Mouse (Mus musculus) adrenal gland, postnatal 4 days (tissue): ENCODE results near the gene Clcnkb. TPM values are rescaled to one million over a fixed set of nuclear protein-coding genes. Genes with fewer than 3 reads are reported as not detected.
A peak's percentile ranks its signal among the peaks of the same experiment; 100 is the strongest.

Experiments used
- DNase-seq, 2 experiments: peaks; one replicate each; pipeline ENCODE4 v3.0.0; 2021 to 2022; ENCODE audit warnings: low spot score in 2 of 2, mixed read lengths in 2 of 2
- total RNA-seq, 2 experiments: library from RNA; stranded (reverse); gene quantifications; 2 replicates each; pipeline ENCODE4 v1.2.3; 2021

Gene Clcnkb
- total RNA-seq, 2 experiments from 2014 or later = 1.0 to 24.8 TPM

DNA sequence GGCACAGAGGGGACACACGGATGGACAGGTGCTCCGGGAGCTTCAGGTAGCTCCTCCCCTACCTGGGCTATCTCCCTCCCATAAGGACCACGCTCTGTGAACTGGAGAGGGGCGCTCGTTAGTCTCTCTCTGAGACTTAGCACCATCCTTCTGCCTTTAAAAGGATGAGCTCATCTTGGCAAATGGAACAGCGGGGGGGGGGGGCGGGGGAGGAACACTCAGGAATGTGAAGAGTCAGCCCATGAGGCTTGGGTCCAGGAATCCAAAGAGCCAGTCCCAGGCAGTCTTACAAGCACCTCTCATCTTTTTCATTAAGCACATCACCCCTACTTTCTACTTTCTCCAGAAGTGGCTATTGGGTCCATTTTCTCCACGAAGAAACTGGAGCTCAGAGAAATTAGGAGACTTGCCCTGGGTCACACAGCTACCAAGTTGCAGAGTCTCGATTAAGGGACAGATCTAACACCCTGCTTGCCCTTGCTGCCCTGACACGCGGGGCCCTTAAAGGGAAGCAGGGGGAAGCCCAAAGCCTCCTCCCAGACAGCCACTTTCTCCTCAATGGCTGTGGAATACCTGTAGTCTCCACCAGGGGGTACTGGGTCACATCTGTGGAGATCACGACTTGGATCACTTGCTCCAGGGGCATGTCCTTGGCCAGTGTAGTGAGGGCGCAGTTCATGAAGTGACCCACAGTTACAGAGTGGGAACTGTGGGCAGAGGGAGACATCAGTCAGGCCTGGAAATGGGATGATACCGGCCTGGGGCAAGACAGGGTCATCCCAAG is 9.1 kb downstream of the Clcnkb start:
- peak in 1 of 2 experiments; percentile 31 for DNase-seq

DNA sequence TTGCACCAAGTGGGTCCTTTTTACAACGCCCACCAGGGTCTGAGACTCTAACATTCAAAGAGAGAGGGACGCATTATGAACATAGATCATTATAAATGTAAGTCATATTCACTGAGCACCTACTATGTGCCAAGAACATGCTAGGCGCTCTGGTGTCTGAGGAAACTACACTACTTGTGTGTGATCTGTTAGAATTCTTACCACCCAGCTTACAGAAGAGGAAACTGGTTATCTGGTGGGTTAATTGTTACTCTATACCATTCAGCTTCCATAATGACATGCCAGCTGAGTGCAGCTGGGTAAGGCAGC is 10.5 kb downstream of the Clcnkb start:
- no peak for DNase-seq

DNA sequence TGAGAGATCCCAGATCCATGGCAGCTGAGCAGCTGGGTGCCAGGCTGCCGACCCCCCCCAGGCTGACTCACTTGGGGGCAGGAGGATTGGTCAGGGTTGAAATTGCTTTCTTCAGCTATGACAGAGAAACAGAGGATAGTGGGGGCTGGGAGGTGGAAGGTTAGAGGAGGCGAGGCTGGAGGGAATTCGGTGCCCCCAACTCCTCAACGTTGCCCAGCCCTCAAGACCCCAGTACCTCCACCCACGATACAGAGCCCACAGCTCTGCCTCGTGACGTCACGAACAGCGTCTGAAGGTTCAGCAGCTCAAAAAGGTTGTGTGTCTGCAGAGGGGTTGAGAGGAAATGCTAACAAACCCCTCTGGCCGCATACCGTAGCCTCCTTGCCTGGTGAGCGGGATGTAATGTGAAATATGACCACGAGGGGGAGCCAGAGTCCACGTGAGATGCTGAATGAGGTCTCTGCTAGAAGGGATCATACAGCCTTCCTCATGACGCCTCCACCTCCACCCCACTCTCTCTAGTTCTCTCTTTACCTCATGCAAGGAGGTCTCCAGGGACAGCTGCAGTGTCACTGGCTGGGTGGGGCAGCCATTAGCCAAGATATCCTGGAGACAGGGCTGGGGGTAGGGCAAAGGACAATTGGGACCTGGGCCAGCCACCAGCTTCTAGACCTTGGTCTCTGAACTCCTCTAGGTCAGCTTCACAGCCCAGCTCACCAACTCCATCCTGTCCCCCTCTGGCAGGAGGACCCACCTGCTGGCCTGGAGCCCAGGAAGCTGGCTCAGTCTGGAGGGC is 11.1 kb downstream of the Clcnkb start:
- peak; percentile 79 for DNase-seq

GRCm38 (mm10) chr4:141400171-141400570 is 15.6 kb downstream of the Clcnkb start:
- no peak for DNase-seq

DNA sequence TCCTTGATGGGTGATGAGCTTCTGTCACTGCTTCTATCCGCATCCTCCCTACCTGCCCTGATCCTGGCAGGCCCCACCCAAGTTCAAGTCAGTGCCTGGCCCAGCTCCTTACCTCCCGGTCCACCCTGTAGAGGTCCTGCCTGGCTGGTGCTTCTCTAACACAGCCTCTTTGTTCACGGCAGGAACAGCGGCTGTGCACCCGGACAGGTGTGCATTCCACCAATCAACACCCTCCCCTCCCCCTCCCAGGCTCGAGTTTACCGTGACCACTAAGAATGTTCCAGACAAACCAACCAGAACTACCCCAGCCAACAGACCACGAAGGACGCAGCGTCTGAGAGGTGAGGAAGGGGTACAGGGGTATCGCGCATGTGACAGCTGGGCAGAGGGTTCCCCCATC is 17.3 kb downstream of the Clcnkb start, which contains the start of gene Clcnka:
Gene Clcnka (minus strand): TSS at position 180 of the 400 bp plus-strand sequence.
- DNase-seq = no peak

DNA sequence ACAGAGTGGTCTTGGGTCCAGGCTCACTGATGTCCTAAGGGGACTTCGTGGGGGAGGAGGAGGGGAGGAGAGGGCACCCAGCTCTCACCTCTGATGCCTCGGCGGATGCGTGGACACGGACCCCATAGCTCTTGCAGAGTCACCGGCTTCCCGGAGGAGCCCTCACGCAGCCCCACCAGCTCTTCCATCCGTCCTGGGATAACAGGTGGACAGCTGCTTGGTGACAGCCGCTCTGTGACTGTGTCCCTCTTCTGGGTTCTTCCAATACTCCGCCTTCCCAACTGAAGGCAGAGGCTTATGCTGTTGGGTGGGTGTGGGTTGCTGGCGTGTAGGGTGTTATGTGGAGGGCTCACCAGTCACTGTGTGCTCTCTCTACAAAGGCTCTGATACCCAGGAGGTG is 18.0 kb downstream of the Clcnkb start:
- DNase-seq = no peak

GRCm38 (mm10) chr4:141394751-141395150 is 21.1 kb downstream of the Clcnkb start:
- DNase-seq = no peak

DNA sequence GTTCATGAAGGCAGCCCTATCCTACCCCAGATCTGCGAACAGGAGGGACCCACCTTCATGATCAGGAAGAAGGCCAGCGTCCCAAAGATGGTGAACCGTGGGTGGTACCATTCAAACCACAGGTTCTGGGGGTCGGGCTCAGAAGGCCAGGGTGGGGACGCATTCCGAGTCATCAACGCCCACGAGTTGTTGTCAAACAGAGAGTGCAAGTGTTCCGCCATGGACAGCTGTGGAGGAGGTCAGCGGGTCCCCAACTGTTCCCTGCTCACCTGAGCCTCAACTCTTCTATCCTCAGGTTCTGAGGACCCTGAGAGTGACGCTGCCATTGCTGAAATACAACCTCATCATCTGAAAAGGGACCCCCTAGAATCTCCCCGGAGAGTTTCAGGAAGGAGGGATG is 24.5 kb downstream of the Clcnkb start:
- no peak for DNase-seq

DNA sequence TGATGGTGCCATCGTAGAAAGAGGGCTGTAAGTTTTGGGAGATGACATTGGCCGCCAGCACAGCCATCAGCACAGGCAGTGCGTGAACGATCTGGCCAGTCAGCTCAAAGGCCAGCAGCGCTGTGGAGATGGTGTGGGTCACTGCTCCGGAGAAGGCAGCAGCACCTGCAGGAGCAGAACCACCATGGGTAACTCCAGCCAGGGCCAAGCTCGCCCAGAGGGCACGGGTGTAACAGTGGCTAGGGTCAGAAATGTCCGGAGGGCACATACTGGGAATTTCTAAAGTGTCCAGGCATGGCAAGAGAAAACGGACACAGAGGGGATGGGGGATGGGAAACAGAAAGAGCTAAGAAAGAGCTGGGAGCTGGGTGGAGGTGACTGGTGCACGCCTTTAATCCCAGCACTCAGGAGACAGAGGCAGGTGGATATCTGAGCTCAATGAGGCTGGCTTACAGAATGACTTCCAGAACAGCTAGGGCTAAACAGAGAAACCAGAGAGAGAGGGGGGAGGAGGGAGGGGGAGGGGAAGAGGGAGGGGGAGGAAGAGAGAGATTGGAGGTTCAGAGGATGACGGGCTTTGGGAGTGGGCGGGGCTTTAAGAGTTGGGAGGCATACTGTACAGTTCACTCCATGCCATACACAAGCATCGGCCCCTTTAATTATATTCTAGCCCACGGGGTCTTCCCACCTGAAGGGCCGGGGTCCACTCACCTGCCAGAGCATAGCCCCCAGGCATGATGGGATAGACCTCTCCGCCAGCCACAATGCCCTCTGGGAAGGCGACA is 26.3 kb downstream of the Clcnkb start:
- no peak for DNase-seq

DNA sequence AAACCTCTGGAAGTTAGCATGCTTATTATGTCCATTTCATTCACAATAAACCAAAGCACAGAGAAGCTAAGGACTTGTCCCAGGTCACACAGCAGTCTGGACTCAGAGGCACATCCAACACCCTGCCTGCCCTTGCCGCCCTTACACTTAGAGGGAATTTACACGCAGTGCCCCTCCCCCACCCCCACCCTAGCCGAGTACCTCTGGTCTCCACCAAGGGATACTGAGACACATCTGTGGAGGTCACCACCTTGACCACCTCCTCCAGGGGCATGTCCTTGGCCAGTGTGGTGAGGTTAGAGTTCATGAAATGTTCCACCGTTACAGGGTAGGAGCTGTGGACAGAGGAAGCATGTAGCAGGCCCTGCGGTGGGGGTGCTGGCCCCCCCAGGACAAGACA is 27.9 kb downstream of the Clcnkb start:
- DNase-seq = no peak

DNA sequence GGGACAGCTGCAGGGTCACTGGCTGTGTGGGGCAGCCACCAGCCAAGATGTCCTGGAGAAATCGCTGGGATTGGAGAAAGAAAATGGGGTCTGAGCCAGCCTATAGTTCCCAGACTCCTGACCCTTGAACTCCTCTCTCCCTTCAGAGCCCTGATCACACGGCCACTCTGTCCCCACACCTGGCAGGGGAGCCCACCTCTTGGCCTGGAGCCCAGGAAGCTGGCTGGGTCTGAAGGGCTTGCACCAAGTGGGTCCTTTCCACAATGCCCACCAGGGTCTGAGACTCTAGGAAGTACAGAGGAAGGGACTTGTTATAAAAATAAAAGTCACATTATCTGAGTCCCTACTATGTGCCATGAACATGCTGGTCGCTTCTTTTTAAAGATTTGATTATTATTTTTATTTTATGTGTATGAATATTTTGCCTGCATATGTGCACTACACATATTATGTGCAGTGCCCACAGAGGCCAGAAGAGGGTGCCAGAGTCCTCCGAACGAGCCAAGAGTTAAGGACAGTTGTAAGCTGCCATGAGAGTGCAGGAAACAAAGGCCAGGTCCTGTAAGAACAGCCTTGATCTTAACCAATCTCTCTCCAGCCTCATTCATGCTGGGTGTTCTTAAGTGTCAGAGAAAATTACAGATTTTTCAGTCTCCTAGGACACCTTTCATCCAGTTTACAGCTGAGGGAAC is 28.6 kb downstream of the Clcnkb start:
- DNase-seq = peak; percentile 48 to 51

DNA sequence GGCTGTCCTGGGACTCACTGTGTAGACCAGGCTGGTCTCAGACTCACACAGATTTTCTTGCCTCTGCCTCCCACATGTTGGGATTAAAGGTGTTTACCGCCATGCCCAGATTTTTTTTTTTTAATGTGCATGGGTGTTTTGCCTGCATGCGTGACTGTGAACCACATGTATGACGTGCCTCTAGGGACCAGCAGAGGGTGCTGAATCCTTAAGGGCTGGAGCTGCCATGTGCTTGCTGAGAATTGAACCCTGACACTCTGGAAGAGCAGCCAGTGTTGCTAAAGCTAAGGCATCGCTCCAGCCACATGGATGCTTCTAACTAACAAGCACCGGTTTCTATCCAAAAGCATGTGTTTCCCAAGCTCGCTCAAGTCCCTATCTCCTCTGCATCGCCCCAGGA is 29.7 kb downstream of the Clcnkb start:
- no peak for DNase-seq

DNA sequence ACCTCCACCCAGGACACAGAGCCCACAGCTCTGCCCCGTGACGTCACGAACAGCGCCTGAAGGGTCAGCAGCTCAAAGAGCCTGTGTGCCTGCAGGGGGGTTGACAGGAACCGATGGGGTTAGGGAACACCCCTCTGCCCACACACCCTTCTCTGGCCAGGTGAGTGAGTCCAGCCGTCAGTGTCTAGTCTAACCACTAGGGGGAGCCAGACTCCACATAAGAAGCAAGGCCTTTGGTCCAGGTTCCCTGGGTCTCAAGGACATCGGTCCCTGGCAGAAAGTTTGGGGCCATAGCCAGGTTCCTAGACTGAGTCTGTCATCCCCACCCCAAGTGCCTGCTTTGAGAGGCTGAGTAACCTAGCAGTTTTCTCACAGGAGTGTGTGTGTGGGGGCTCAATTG is 30.5 kb downstream of the Clcnkb start:
- no peak for DNase-seq

DNA sequence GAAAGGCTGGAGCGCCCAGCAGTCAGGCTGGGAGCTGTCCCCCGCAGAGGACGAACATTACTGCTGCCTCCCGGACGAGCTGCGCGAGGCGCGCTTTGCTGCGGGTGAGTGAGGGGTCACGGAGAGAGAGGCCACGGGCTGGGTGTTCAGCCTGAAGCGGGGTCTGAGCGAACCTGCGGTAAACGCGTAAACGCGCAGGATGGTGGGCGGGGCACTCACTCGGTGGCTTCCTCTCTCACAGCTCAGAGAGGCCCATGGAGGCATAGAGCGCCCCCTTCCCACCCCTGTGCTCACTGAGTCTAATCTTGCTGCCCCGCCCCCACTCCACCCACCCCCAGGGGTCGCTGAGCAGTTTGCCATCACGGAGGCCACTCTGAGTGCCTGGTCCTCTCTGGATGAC is 33.4 kb downstream of the Clcnkb start:
- DNase-seq = no peak

DNA sequence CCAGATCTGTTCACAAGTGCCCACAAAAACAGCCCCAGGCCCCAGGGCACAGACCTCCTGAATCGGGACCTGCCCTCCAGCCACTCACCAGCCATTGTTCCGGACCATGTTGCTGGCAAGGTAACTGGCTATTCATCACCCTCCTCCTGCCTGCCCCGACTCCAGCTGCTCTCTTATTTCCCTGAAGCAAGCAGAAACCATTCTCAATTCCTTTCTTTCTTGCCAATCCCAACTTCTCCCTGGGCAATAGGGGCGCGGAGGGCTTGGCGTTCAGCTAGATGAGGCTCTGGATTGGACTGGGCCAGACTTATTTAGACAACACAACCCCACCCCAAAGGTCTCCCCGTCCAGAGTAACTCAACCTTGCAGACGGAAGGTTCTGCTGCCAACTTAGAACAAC is 36.1 kb downstream of the Clcnkb start:
- DNase-seq = no peak

GRCm38 (mm10) chr4:141372426-141372825 is 43.4 kb downstream of the Clcnkb start:
- DNase-seq = no peak

GRCm38 (mm10) chr4:141367997-141368791 is 47.6 kb downstream of the Clcnkb start, which contains the start of gene Fam131c:
Gene Fam131c (plus strand): TSS chr4:141368220.
- no peak for DNase-seq

DNA sequence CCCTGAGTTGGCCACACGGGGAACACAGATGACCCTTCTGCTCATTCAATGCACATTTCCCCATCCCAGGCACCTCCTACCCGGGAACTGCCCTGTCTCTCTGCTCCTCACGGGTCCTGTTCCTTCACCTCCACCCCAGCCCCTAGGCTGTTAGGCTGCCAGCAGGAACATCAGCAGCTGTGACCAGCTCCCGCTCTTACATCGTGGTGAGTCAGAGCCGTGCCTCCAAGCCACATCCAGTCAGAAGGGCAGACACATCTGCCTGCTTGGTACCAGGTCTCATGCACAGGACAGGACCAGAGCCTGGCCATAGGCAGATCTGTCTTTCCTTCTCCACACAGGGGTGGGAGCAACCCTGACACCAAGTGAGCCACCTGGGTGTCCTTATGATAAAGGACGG is 49.9 kb downstream of the Clcnkb start:
- DNase-seq = no peak

DNA sequence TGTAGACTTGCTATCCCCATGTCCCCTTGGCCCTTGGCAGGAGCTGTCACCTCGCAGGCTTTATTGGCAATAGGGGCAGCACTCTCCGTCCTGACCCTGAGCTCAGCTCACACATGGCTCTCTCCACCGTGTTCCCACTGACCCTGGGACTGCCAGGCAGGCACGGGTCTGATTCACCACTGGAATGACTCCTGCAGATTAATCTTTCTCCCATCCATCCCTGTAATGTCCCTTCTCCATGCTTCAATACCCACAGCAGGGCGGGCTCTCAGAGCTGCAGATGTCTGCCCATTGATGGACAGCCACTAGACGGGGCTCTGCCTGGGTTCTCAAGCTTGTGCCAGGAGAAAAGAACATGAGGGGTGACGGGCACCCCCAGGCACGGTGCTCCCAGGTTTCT is 50.7 kb downstream of the Clcnkb start:
- DNase-seq = no peak

- peak; percentile 55 to 75 for DNase-seq
These were observed 52.8 kb downstream of the Clcnkb start for GRCm38 (mm10) chr4:141362937-141363548.
